Mouse (Mus musculus): ENCODE data around the gene Lrrc55. TPM values are rescaled to one million over a fixed set of nuclear protein-coding genes. Genes with fewer than 3 reads are reported as not detected.
"Not testable (repeated sequence)": the region's sequence is repeated elsewhere in the genome, so short reads cannot be mapped to it uniquely, and the experiment has no call there.

Lrrc55 gene
- 0.18 and 0.22 TPM in 2 replicates for polyA plus RNA-seq (2016; fragmentation: Nextera tagmentation; extraction: Ambion mirVana)

GRCm38 (mm10) chr2:85196901-85197300, at the start of gene Lrrc55:
Gene Lrrc55 (minus strand): TSS chr2:85197197.
- Histone ChIP-seq H3K4me1 (replicated peaks) (peaks cover 7% of the 10 kb centered on the region; the same call in 1 of the 2 replicates), H3K4me3 (peak within 1 kb of the TSS; percentile 26)

GRCm38 (mm10) chr2:85246506-85247082, 49.6 kb upstream of the Lrrc55 start:
- WGBS = 2% methylated on average over 4 of the region's 4 CpGs
- no peak overlapping the region for H3K27ac ChIP-seq (ENCODE audit: poor library complexity, severe bottlenecking)
- no peak overlapping the region for H3K9ac ChIP-seq
- peak; percentile 67 for ATAC-seq (ENCODE audit: insufficient number of reproducible peaks, low FRiP score)
- H3K36me3 ChIP-seq = no peaks in the 10 kb centered on the region
- no peaks in the 10 kb centered on the region for H3K27me3 ChIP-seq (replicated peaks)
- no peaks in the 10 kb centered on the region for H3K9me3 ChIP-seq (replicated peaks)
- no peak overlapping the region for H3K4me3 ChIP-seq
- peaks cover 3% of the 10 kb centered on the region; the same call in 1 of the 2 replicates for H3K4me1 ChIP-seq (replicated peaks)
- no peak overlapping the region for H3K4me2 ChIP-seq

More at GRCm38 (mm10) chr2:85196901-85197300, at the start of gene Lrrc55:
- H3K9me3 ChIP-seq (replicated peaks) = no peaks in the 10 kb centered on the region
- no peak for ATAC-seq (ENCODE audit: insufficient number of reproducible peaks, low FRiP score)
- no peaks in the 10 kb centered on the region for H3K36me3 ChIP-seq
- peaks cover 32% of the 10 kb centered on the region; the same call in 1 of the 2 replicates for H3K27me3 ChIP-seq (replicated peaks)
- peak within 1 kb of the TSS; percentile 54 for H3K4me2 ChIP-seq
- WGBS = 65% methylated on average over 1 of the region's 1 CpGs
- no peak within 1 kb of the TSS for H3K9ac ChIP-seq
- H3K27ac ChIP-seq (ENCODE audit: poor library complexity, severe bottlenecking) = no peak within 1 kb of the TSS

GRCm38 (mm10) chr2:85245737-85246136, 48.7 kb upstream of the Lrrc55 start:
- 61% methylated on average over 5 of the region's 5 CpGs for WGBS
- Histone ChIP-seq H3K27me3 (replicated peaks) (no peaks in the 10 kb centered on the region), H3K4me3 (no peak overlapping the region), H3K36me3 (no peaks in the 10 kb centered on the region), H3K9ac (no peak overlapping the region), H3K9me3 (replicated peaks) (no peaks in the 10 kb centered on the region), H3K27ac (ENCODE audit: poor library complexity, severe bottlenecking) (no peak overlapping the region), H3K4me1 (replicated peaks) (peaks cover 3% of the 10 kb centered on the region; the same call in 1 of the 2 replicates), H3K4me2 (no peak overlapping the region)
- no peak for ATAC-seq (ENCODE audit: insufficient number of reproducible peaks, low FRiP score)

GRCm38 (mm10) chr2:85238068-85238667, 41.2 kb upstream of the Lrrc55 start:
- H3K9me3 ChIP-seq (replicated peaks) = no peaks in the 10 kb centered on the region
- no peak overlapping the region for H3K9ac ChIP-seq
- no peak overlapping the region for H3K4me2 ChIP-seq
- peaks cover 21% of the 10 kb centered on the region for H3K4me1 ChIP-seq (replicated peaks)
- peak overlapping the region; percentile 62 for H3K27ac ChIP-seq (ENCODE audit: poor library complexity, severe bottlenecking)
- 24% methylated on average over 4 of the region's 4 CpGs for WGBS
- no peaks in the 10 kb centered on the region for H3K27me3 ChIP-seq (replicated peaks)
- peak; percentile 58; the same call in 1 of the 2 replicates for ATAC-seq (ENCODE audit: insufficient number of reproducible peaks, low FRiP score)
- H3K4me3 ChIP-seq = no peak overlapping the region
- no peaks in the 10 kb centered on the region for H3K36me3 ChIP-seq

GRCm38 (mm10) chr2:85237231-85237630, 40.2 kb upstream of the Lrrc55 start:
- H3K27me3 ChIP-seq (replicated peaks); H3K27ac ChIP-seq (ENCODE audit: poor library complexity, severe bottlenecking); ATAC-seq (ENCODE audit: insufficient number of reproducible peaks, low FRiP score); H3K4me2 ChIP-seq; H3K4me3 ChIP-seq; H3K9me3 ChIP-seq (replicated peaks); H3K9ac ChIP-seq; H3K36me3 ChIP-seq: not testable (repeated sequence)
- peaks cover 21% of the 10 kb centered on the region for H3K4me1 ChIP-seq (replicated peaks)
- WGBS = 71% methylated on average over 2 of the region's 2 CpGs

GRCm38 (mm10) chr2:85230771-85231511, 33.9 kb upstream of the Lrrc55 start:
- WGBS = 68% methylated on average over 4 of the region's 4 CpGs

GRCm38 (mm10) chr2:85229606-85230005, 32.6 kb upstream of the Lrrc55 start:
- Histone ChIP-seq H3K9me3 (replicated peaks) (no peaks in the 10 kb centered on the region), H3K9ac (no peak overlapping the region), H3K4me1 (replicated peaks) (peaks cover 7% of the 10 kb centered on the region; the same call in 1 of the 2 replicates), H3K27me3 (replicated peaks) (no peaks in the 10 kb centered on the region), H3K4me2 (no peak overlapping the region), H3K36me3 (no peaks in the 10 kb centered on the region), H3K27ac (ENCODE audit: poor library complexity, severe bottlenecking) (no peak overlapping the region), H3K4me3 (no peak overlapping the region)
- 41% methylated on average over 3 of the region's 3 CpGs for WGBS
- ATAC-seq (ENCODE audit: insufficient number of reproducible peaks, low FRiP score) = no peak

More at GRCm38 (mm10) chr2:85230771-85231511, 33.9 kb upstream of the Lrrc55 start:
- no peak overlapping the region for H3K4me3 ChIP-seq
- no peaks in the 10 kb centered on the region for H3K9me3 ChIP-seq (replicated peaks)
- no peak for ATAC-seq (ENCODE audit: insufficient number of reproducible peaks, low FRiP score)
- H3K9ac ChIP-seq = no peak overlapping the region
- H3K36me3 ChIP-seq = no peaks in the 10 kb centered on the region
- no peak overlapping the region for H3K4me2 ChIP-seq
- no peak overlapping the region for H3K27ac ChIP-seq (ENCODE audit: poor library complexity, severe bottlenecking)
- peaks cover 7% of the 10 kb centered on the region; the same call in 1 of the 2 replicates for H3K4me1 ChIP-seq (replicated peaks)
- H3K27me3 ChIP-seq (replicated peaks) = no peaks in the 10 kb centered on the region

GRCm38 (mm10) chr2:85227816-85228335, 30.9 kb upstream of the Lrrc55 start:
- H3K9ac ChIP-seq = no peak overlapping the region
- H3K27me3 ChIP-seq (replicated peaks) = no peaks in the 10 kb centered on the region
- H3K9me3 ChIP-seq (replicated peaks) = no peaks in the 10 kb centered on the region
- H3K27ac ChIP-seq (ENCODE audit: poor library complexity, severe bottlenecking) = no peak overlapping the region
- ATAC-seq (ENCODE audit: insufficient number of reproducible peaks, low FRiP score) = no peak
- 0 out of 2 replicates have a peak, but pooled peaks cover 8% of the 10 kb centered on the region for H3K4me1 ChIP-seq (replicated peaks)
- WGBS = 74% methylated on average over 3 of the region's 3 CpGs
- H3K4me2 ChIP-seq = no peak overlapping the region
- H3K36me3 ChIP-seq = no peaks in the 10 kb centered on the region
- H3K4me3 ChIP-seq = no peak overlapping the region

- no peak for ATAC-seq (ENCODE audit: insufficient number of reproducible peaks, low FRiP score)
- Histone ChIP-seq H3K4me2 (peak overlapping the region; percentile 31), H3K27ac (ENCODE audit: poor library complexity, severe bottlenecking) (no peak overlapping the region), H3K4me3 (no peak overlapping the region), H3K36me3 (no peaks in the 10 kb centered on the region), H3K9me3 (replicated peaks) (no peaks in the 10 kb centered on the region), H3K9ac (no peak overlapping the region), H3K27me3 (replicated peaks) (no peaks in the 10 kb centered on the region), H3K4me1 (replicated peaks) (0 out of 2 replicates have a peak, but pooled peaks cover 5% of the 10 kb centered on the region)
- 47% methylated on average over 17 of the region's 17 CpGs for WGBS
Measured at GRCm38 (mm10) chr2:85224221-85225179, 27.5 kb upstream of the Lrrc55 start.

GRCm38 (mm10) chr2:85216606-85217005, 19.6 kb upstream of the Lrrc55 start:
- H3K9ac ChIP-seq = no peak overlapping the region
- no peak overlapping the region for H3K27ac ChIP-seq (ENCODE audit: poor library complexity, severe bottlenecking)
- H3K4me2 ChIP-seq = no peak overlapping the region
- no peak overlapping the region for H3K4me3 ChIP-seq
- no peaks in the 10 kb centered on the region for H3K36me3 ChIP-seq
- no peaks in the 10 kb centered on the region for H3K4me1 ChIP-seq (replicated peaks)
- ATAC-seq (ENCODE audit: insufficient number of reproducible peaks, low FRiP score) = no peak
- no peaks in the 10 kb centered on the region for H3K9me3 ChIP-seq (replicated peaks)
- no peaks in the 10 kb centered on the region for H3K27me3 ChIP-seq (replicated peaks)
